In the genomic region with DNA sequence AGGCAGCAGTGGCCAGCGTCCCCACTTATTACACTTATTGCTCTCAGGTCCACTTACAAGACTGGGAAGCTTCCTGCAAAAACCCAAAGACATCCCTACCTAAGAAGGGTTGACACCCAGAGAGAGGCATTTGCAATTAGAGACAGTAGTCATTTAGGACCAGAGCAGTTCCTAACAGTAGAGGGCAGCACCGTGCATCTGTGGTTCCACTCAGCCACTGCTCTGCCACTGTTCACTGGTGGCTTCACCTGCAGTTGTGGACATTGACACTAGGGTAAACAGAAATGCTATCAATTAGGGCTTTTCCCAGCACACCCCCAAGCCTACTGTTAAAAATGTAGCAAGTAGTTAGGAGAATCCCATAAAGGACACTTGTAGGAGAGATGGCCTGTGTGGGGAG, we compare ENCODE assay signal across 9 mouse cellular contexts. TPM values are rescaled to one million over a fixed set of nuclear protein-coding genes. Genes with fewer than 3 reads are reported as not detected.
DNase-seq lines count a peak whose midpoint lies in the region; ATAC-seq and TF ChIP-seq lines count a peak whose summit lies in the region.
"Had no signal": no experiment of that assay in that cellular context is flagged by ENCODE, and none has a peak within 500 bp of the region (broad histone marks: within the 10 kb centered on the region; RNA-seq: fewer than 3 reads in every experiment).

No protein-coding gene starts in this region.

- DNase-seq in adrenal gland, postnatal 14 days = peak; percentile 82
- peak; percentile 58 for DNase-seq in embryonic facial prominence, embryonic 10.5 days (ENCODE audit: low spot score)
- DNase-seq in hindbrain, embryonic 11.5 days (ENCODE audit: low spot score) = peak; percentile 79
- peak; percentile 79 to 87 for DNase-seq in left cerebral cortex, adult 18-20 months (ENCODE audit: low spot score in 2 of 2)
- peak; percentile 85 for DNase-seq in midbrain, embryonic 14.5 days
- DNase-seq in splenic B cell, adult 2 months (ENCODE audit: low read depth, low spot score) = peak; percentile 77

- H3K27me3 ChIP-seq in intestine, postnatal 0 days (replicated peaks; ENCODE audit: control insufficient read depth, insufficient read depth, low read length) = no peaks in the 10 kb centered on the region
- no peaks in the 10 kb centered on the region for H3K27me3 ChIP-seq in intestine, embryonic 15.5 days (replicated peaks)
- no peaks in the 10 kb centered on the region for H3K27me3 ChIP-seq in embryonic facial prominence, embryonic 10.5 days (replicated peaks; ENCODE audit: low read depth, poor library complexity, severe bottlenecking)
- H3K27me3 ChIP-seq in hindbrain, embryonic 11.5 days (ENCODE audit: control insufficient read depth, insufficient read depth, low read length) = no peaks in the 10 kb centered on the region
- H3K27me3 ChIP-seq in midbrain, embryonic 14.5 days (ENCODE audit: control insufficient read depth, insufficient read depth, low read length) = no peaks in the 10 kb centered on the region
- H3K27me3 ChIP-seq in splenic B cell, adult 2 months (ENCODE audit: control insufficient read depth, insufficient read depth, low read length, poor library complexity, severe bottlenecking) = no peaks in the 10 kb centered on the region

- H3K4me1 ChIP-seq in intestine, postnatal 0 days (replicated peaks; ENCODE audit: control insufficient read depth, insufficient read depth, low read length) = no peaks in the 10 kb centered on the region
- no peaks in the 10 kb centered on the region for H3K4me1 ChIP-seq in intestine, embryonic 15.5 days (replicated peaks)
- H3K4me1 ChIP-seq in embryonic facial prominence, embryonic 10.5 days = no peaks in the 10 kb centered on the region
- no peaks in the 10 kb centered on the region for H3K4me1 ChIP-seq in hindbrain, embryonic 11.5 days (replicated peaks; ENCODE audit: control insufficient read depth, insufficient read depth, low read length)
- H3K4me1 ChIP-seq in midbrain, embryonic 14.5 days (ENCODE audit: control insufficient read depth, insufficient read depth, low read length) = no peaks in the 10 kb centered on the region

- H3K4me3 ChIP-seq in intestine, postnatal 0 days (ENCODE audit: low read depth, low read length) = no peak overlapping the region
- no peak overlapping the region for H3K4me3 ChIP-seq in intestine, embryonic 15.5 days (replicated peaks)
- no peak overlapping the region for H3K4me3 ChIP-seq in embryonic facial prominence, embryonic 10.5 days
- no peak overlapping the region for H3K4me3 ChIP-seq in hindbrain, embryonic 11.5 days (ENCODE audit: low read depth, low read length)
- H3K4me3 ChIP-seq in midbrain, embryonic 14.5 days (replicated peaks; ENCODE audit: low read depth, low read length) = no peak overlapping the region

- H3K9ac ChIP-seq in intestine, postnatal 0 days (ENCODE audit: low read depth, low read length) = no peak overlapping the region
- no peak overlapping the region for H3K9ac ChIP-seq in intestine, embryonic 15.5 days
- no peak overlapping the region for H3K9ac ChIP-seq in hindbrain, embryonic 11.5 days (ENCODE audit: low read depth, low read length)
- no peak overlapping the region for H3K9ac ChIP-seq in midbrain, embryonic 14.5 days (replicated peaks; ENCODE audit: low read length)

- ATAC-seq in intestine, postnatal 0 days = no peak
- no peak for ATAC-seq in intestine, embryonic 15.5 days
- no peak for ATAC-seq in hindbrain, embryonic 11.5 days (ENCODE audit: low FRiP score)
- no peak; the same call in 1 of the 2 replicates for ATAC-seq in midbrain, embryonic 14.5 days (ENCODE audit: low FRiP score, low TSS enrichment)

- H3K9me3 ChIP-seq in intestine, postnatal 0 days (ENCODE audit: control insufficient read depth) = no peaks in the 10 kb centered on the region
- H3K9me3 ChIP-seq in intestine, embryonic 15.5 days = no peaks in the 10 kb centered on the region
- H3K9me3 ChIP-seq in embryonic facial prominence, embryonic 10.5 days = no peaks in the 10 kb centered on the region
- no peaks in the 10 kb centered on the region for H3K9me3 ChIP-seq in hindbrain, embryonic 11.5 days (ENCODE audit: control insufficient read depth, low read length)
- H3K9me3 ChIP-seq in midbrain, embryonic 14.5 days (ENCODE audit: control insufficient read depth, low read length) = no peaks in the 10 kb centered on the region

- WGBS in intestine, postnatal 0 days = 10% methylated on average over 2 of the region's 2 CpGs
- WGBS in intestine, embryonic 15.5 days = 16% methylated on average over 2 of the region's 2 CpGs
- WGBS in embryonic facial prominence, embryonic 10.5 days = 18% methylated on average over 2 of the region's 2 CpGs
- 16% methylated on average over 2 of the region's 2 CpGs for WGBS in hindbrain, embryonic 11.5 days
- WGBS in midbrain, embryonic 14.5 days = 17% methylated on average over 2 of the region's 2 CpGs

- TF ChIP-seq CTCF in intestine, postnatal 0 days (IDR thresholded peaks at IDR 0.05; ENCODE audit: low read depth) = peak; percentile 87

- H3K27ac ChIP-seq in intestine, postnatal 0 days (ENCODE audit: low read depth, low read length) = no peak overlapping the region
- H3K27ac ChIP-seq in intestine, embryonic 15.5 days = no peak overlapping the region
- H3K27ac ChIP-seq in embryonic facial prominence, embryonic 10.5 days (replicated peaks) = no peak overlapping the region
- no peak overlapping the region for H3K27ac ChIP-seq in hindbrain, embryonic 11.5 days (ENCODE audit: low read depth, low read length)
- H3K27ac ChIP-seq in midbrain, embryonic 14.5 days (replicated peaks; ENCODE audit: low read depth, low read length) = no peak overlapping the region

- H3K4me2 ChIP-seq in intestine, postnatal 0 days (replicated peaks; ENCODE audit: low read depth) = no peak overlapping the region
- no peak overlapping the region for H3K4me2 ChIP-seq in intestine, embryonic 15.5 days (replicated peaks)
- H3K4me2 ChIP-seq in hindbrain, embryonic 11.5 days (replicated peaks; ENCODE audit: low read depth, low read length) = no peak overlapping the region
- H3K4me2 ChIP-seq in midbrain, embryonic 14.5 days (ENCODE audit: low read length) = no peak overlapping the region

- no peaks in the 10 kb centered on the region for H3K36me3 ChIP-seq in intestine, postnatal 0 days (ENCODE audit: control insufficient read depth, insufficient read depth)
- H3K36me3 ChIP-seq in intestine, embryonic 15.5 days = no peaks in the 10 kb centered on the region
- no peaks in the 10 kb centered on the region for H3K36me3 ChIP-seq in embryonic facial prominence, embryonic 10.5 days (replicated peaks)
- H3K36me3 ChIP-seq in hindbrain, embryonic 11.5 days (ENCODE audit: control insufficient read depth, insufficient read depth, low read length) = no peaks in the 10 kb centered on the region
- no peaks in the 10 kb centered on the region for H3K36me3 ChIP-seq in midbrain, embryonic 14.5 days (ENCODE audit: control insufficient read depth, insufficient read depth, low read length)
- no peaks in the 10 kb centered on the region for H3K36me3 ChIP-seq in splenic B cell, adult 2 months (ENCODE audit: control insufficient read depth, insufficient read depth, low read length, poor library complexity, severe bottlenecking)

RNA-seq across cellular contexts. Expression of a gene that starts 40.7 kb away (rescaled TPM):
- polyA plus RNA-seq in intestine, postnatal 0 days (2015; fragmentation: Nextera tagmentation; extraction: Ambion mirVana) = 0.47 TPM in 2 replicates
- polyA plus RNA-seq in intestine, embryonic 15.5 days (2015; fragmentation: Nextera tagmentation; extraction: Ambion mirVana) = 0.77 and 1.1 TPM in 2 replicates
- total RNA-seq in adrenal gland, postnatal 14 days (2021) = 2.0 and 2.4 TPM in 2 replicates
- polyA plus RNA-seq in embryonic facial prominence, embryonic 10.5 days (2016; fragmentation: Nextera tagmentation; extraction: Ambion mirVana) = 2.1 and 2.2 TPM in 2 replicates
- polyA plus RNA-seq in hindbrain, embryonic 11.5 days (2014; fragmentation: Nextera tagmentation; extraction: Ambion mirVana) = 1.2 and 2.2 TPM in 2 replicates
- 100 to 1,000 TPM; 431 to 445 TPM for total RNA-seq in left cerebral cortex, adult 18-20 months (2021)
- polyA plus RNA-seq in midbrain, embryonic 14.5 days (2014; fragmentation: Nextera tagmentation; extraction: Ambion mirVana) = 3.5 and 4.6 TPM in 2 replicates
- polyA plus RNA-seq: liver, embryonic 16.5 days had no signal
